Mouse (Mus musculus) embryonic facial prominence, embryonic 10.5 days (tissue): Measurements from ENCODE around the gene Naa25. TPM values are rescaled to one million over a fixed set of nuclear protein-coding genes. Genes with fewer than 3 reads are reported as not detected.
"Not testable (repeated sequence)": the region's sequence is repeated elsewhere in the genome, so short reads cannot be mapped to it uniquely, and the experiment has no call there.

Source experiments
- DNase-seq: peaks from one replicate; pipeline ENCODE4 v3.0.0-alpha.2; 2017; ENCODE audit warnings: low spot score
- H3K27ac ChIP-seq: fragments of 300-500 bp; sonication (generic); replicated peaks from 2 replicates; pipeline ENCODE4 v1.5.1; 2016; ENCODE audit warnings: mild to moderate bottlenecking
- H3K27me3 ChIP-seq: fragments of 300-500 bp; sonication (generic); replicated peaks from 2 replicates; pipeline ENCODE4 v1.6.1; 2016; ENCODE audit warnings: low read depth, mild to moderate bottlenecking; ENCODE audit not compliant: poor library complexity, severe bottlenecking
- H3K36me3 ChIP-seq: fragments of 300-500 bp; sonication (generic); replicated peaks from 2 replicates; pipeline ENCODE4 v1.6.1; 2016; ENCODE audit warnings: mild to moderate bottlenecking, moderate library complexity
- H3K4me1 ChIP-seq: fragments of 300-500 bp; sonication (generic); 2 replicates; pipeline ENCODE4 v1.6.1; 2016
- H3K4me3 ChIP-seq: fragments of 300-500 bp; sonication (generic); 2 replicates; pipeline ENCODE4 v1.5.1; 2016; ENCODE audit warnings: mild to moderate bottlenecking, moderate library complexity
- H3K9me3 ChIP-seq: fragments of 300-500 bp; sonication (generic); 2 replicates; pipeline ENCODE4 v1.6.1; 2016; ENCODE audit warnings: mild to moderate bottlenecking
- WGBS: fragments of 180-500 bp; shearing (Covaris S2); methylation state at CpG from one replicate; pipeline ENCODE4 v1.1.7; 2016; 5-methylcytosine and 5-hydroxymethylcytosine counted together
- polyA plus RNA-seq: library from polyadenylated mRNA; unstranded; fragments of >200 nt; fragmentation: Nextera tagmentation; extraction: Ambion mirVana; gene quantifications from 2 replicates; pipeline ENCODE4 v1.2.1, GENCODE M21; 2016

The Naa25 gene
- polyA plus RNA-seq: 49.4 and 53.7 TPM in 2 replicates

DNA sequence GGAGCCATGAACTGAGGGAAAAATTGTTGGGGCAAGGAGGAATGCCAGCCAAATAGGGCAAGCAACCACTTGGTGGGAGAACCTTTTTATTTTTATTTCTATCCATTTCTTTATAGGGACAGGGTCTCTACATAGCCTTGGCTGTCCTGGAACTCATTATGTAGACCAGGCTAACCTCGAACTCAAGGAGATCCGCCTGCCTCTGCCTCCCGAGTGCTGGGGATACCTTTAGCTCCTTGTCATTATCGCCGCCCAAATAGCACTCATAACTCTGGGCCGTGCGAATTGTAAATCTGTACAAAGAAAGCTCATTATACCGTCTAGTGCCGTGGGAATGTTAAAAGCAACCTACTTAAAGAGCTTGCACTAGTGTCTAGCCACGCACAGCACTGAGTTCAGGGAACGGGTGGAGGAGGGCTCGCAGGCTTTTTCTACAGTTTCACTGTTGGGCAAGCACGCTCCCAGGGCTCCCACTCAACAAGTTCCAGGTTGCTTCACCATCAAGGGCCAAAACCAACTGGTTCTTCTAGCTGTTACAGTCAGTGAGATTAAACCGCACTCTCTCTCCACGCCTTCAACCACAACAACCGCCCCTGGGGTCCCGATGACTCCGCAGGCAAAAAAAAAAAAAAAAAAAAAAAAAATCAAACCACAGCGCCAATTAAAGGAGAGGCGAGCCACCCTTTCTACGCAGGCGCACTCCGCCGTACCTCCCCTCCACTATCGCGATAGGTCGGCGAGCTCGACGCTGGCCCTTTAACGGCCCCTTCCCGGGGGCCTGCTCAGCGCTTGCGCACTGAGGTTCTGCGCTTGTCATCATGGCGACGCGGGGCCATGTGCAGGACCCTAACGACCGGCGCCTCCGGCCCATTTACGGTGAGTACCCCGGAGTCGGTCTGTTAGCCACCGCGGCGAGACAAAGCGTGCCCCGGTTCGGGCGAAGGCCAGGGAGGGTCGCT, at the start of gene Naa25:
Gene Naa25, plus strand, starts transcription at position 750 of the 959 bp plus-strand sequence.
- peak; percentile 97 for DNase-seq
- H3K4me1 ChIP-seq: peaks cover 24% of the 10 kb centered on the region
- H3K27ac ChIP-seq: peak within 1 kb of the TSS; percentile 90
- no peaks in the 10 kb centered on the region for H3K9me3 ChIP-seq
- H3K27me3 ChIP-seq: no peaks in the 10 kb centered on the region
- WGBS: 11% methylated on average over 53 of the region's 53 CpGs
- peak within 1 kb of the TSS; percentile 79 for H3K4me3 ChIP-seq
- H3K36me3 ChIP-seq: peaks cover 31% of the 10 kb centered on the region

DNA sequence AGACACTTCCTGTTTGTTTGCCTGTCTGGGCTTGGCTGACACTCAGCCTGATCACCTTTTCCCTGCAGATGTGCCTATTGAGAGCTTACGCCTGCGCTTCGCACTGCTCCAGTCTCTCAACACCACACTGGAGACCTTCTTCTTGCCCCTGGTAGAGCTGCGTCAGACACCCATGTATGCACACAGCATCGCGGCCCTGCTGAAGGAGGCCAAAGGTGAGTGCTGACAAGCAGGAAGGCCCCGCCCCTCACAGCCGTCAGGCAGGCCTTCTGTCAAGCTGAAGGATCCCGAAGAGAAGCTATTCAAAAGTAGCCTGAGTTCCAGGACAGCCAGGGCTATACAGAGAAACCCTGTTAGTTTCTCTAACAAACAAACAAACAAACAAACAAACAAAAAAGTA, 38.5 kb upstream of the Naa25 start:
- 73% methylated on average over 9 of the region's 9 CpGs for WGBS
- Histone ChIP-seq H3K9me3 (no peaks in the 10 kb centered on the region), H3K36me3 (peaks cover 100% of the 10 kb centered on the region), H3K4me3 (no peak overlapping the region), H3K27ac (no peak overlapping the region), H3K4me1 (peaks cover 4% of the 10 kb centered on the region; the same call in 1 of the 2 replicates), H3K27me3 (no peaks in the 10 kb centered on the region)
- DNase-seq: no peak

DNA sequence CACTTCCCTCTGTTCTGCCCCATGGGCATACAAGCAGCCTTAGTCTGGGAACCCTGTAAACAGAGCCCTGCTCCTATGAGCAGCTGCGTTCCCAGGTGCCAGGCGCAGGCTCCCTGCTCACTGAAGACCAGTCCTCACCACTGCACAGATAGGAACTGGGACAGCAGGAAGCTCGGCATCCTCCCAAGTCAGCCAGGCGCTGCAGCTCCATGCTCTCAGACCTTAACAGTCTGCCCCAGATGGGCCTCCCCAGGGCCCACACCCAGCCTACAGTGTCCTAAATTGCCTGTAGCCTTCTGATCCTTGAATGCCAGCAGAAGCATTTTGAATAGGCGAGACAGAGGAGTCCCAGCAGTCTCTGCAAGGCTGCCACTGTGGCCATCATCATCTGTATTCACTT, 36.0 kb upstream of the Naa25 start:
- no peak for DNase-seq
- Histone ChIP-seq H3K27ac (no peak overlapping the region), H3K4me3 (no peak overlapping the region), H3K27me3 (no peaks in the 10 kb centered on the region), H3K36me3 (peaks cover 99% of the 10 kb centered on the region), H3K9me3 (no peaks in the 10 kb centered on the region), H3K4me1 (peaks cover 4% of the 10 kb centered on the region; the same call in 1 of the 2 replicates)
- 87% methylated on average over 5 of the region's 5 CpGs for WGBS

DNA sequence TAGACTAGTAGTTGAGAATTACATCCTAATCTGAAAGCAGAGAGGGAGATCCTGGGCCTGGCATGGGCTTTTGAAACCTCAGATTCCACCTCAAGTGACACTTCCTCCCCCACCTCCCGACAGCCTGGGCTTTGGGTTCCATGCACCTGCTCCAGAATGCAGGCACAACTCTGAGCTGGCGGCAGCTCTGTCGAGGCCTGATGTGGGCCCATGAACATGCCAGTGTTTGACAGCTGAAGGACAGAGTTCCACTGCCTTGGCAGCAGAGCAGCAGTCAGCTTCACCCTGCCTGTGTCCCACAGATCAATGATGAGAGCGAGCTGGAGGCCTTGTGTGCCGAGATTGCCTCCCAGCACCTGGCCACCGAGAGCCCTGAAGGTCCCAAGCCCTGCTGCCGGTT, 34.3 kb upstream of the Naa25 start:
- no peaks in the 10 kb centered on the region for H3K27me3 ChIP-seq
- no peak for DNase-seq
- peaks cover 99% of the 10 kb centered on the region for H3K36me3 ChIP-seq
- 90% methylated on average over 7 of the region's 7 CpGs for WGBS
- H3K27ac ChIP-seq: no peak overlapping the region
- H3K4me3 ChIP-seq: no peak overlapping the region
- H3K4me1 ChIP-seq: peaks cover 4% of the 10 kb centered on the region; the same call in 1 of the 2 replicates
- H3K9me3 ChIP-seq: no peaks in the 10 kb centered on the region

DNA sequence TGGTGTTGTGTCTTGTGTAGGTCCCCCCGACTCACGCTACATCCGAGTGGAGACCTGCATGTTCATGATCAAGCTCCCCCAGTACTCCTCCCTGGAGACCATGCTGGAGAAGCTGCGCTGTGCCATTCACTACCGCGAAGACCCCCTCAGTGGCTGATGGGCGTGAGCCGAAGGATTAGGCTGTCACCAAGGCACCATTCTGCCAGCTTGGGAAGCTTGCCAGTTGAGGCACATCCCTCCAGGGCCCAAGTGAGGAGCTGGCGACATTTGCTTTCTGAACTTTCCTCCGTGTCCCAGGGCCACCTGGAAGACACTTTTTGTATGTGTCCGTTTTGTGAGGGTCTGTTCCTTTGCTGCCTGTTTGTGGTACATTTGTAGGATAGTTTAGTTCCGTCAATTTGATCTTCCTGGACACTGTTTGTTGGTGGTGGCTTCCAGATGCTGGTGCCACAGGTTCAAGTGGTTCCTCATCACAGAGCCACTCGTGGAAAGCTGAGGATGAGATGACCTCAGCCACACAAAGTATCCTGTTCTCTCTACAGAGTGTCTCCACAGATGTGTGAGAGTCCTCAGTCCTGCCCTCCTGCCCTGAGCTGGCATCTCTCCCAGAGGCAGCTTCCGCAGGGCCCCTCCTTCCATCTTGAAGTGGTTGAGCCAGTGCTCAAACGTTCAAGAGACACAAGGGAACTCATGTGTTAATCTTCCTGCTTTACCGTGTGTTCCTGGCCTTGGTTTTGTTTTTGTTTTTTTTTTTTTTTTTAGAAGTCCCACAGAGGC, 31.1 kb upstream of the Naa25 start:
- Histone ChIP-seq H3K27me3 (no peaks in the 10 kb centered on the region), H3K4me3 (no peak overlapping the region), H3K4me1 (peaks cover 4% of the 10 kb centered on the region; the same call in 1 of the 2 replicates), H3K9me3 (no peaks in the 10 kb centered on the region), H3K27ac (no peak overlapping the region), H3K36me3 (peaks cover 97% of the 10 kb centered on the region)
- no peak for DNase-seq
- 89% methylated on average over 16 of the region's 16 CpGs for WGBS

DNA sequence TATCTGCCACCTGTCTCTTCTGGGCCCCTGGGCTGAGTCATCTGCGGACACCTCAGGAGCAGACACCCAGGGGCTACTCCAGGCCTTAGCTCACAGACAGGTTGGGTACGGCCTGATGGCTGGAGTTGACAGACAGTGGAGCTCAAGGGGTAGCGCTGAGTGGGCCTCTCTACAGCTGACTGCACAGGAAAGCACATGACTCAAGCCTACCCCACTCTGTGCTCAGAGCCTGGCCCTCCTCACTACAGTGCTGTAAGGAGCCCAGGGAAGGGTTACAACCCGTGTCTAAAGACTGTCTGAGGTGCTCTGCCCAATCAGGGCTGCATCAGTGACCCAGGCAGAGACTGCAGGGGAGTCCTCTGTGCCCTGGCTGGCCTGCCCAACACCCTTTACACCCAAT, 30.5 kb upstream of the Naa25 start:
- WGBS: 88% methylated on average over 4 of the region's 4 CpGs
- Histone ChIP-seq H3K27ac (no peak overlapping the region), H3K4me3 (no peak overlapping the region), H3K4me1 (no peaks in the 10 kb centered on the region), H3K27me3 (no peaks in the 10 kb centered on the region), H3K36me3 (peaks cover 97% of the 10 kb centered on the region), H3K9me3 (no peaks in the 10 kb centered on the region)
- DNase-seq: no peak

DNA sequence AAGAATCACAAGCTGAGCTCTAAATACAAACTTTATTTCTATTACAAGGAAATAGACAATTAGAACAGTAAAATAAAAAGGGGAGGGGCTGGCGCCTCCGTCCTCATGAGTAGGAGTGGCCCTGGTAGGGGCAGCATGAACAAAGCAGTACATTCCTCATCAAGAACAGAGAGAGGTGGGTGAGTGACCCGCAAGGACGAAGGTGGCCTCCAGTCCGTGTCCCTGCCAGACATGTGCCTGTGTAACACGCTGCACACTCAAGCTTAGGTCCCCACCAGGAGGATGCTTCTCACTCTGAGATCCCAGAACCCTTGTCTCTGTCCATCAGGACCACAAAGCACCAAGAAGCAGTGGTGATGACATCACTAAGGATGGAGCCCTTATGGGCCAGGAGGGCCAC, 26.0 kb upstream of the Naa25 start:
- DNase-seq: no peak
- 93% methylated on average over 6 of the region's 6 CpGs for WGBS
- peaks cover 96% of the 10 kb centered on the region for H3K36me3 ChIP-seq

DNA sequence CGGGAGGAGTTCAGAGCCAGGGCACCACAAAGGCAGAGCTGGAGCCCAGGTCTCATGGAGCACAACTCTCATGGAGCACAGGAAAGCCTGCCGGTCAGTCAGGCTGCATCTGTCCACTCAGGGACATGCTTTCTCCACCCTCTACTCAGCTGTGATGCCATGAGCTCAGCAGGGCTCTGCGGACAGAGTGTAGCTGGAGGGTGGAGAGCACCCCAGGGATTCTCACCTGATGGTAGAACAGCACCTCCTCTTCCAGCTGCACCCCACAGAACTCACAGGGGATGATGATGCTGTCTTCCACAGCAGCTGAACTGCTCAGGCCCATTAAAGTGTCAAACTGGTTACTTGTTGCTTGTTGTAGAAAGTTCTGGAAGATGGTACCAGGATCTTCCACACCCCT, 22.9 kb upstream of the Naa25 start:
- Histone ChIP-seq H3K27me3 (no peaks in the 10 kb centered on the region), H3K27ac (no peak overlapping the region), H3K36me3 (peaks cover 95% of the 10 kb centered on the region), H3K9me3 (no peaks in the 10 kb centered on the region), H3K4me3 (no peak overlapping the region), H3K4me1 (no peaks in the 10 kb centered on the region)
- no peak for DNase-seq
- WGBS: 87% methylated on average over 3 of the region's 3 CpGs

More for the DNA sequence above, 26.0 kb upstream of the Naa25 start:
- no peaks in the 10 kb centered on the region for H3K27me3 ChIP-seq
- no peaks in the 10 kb centered on the region for H3K9me3 ChIP-seq
- no peak overlapping the region for H3K27ac ChIP-seq
- H3K4me3 ChIP-seq: no peak overlapping the region
- no peaks in the 10 kb centered on the region for H3K4me1 ChIP-seq

DNA sequence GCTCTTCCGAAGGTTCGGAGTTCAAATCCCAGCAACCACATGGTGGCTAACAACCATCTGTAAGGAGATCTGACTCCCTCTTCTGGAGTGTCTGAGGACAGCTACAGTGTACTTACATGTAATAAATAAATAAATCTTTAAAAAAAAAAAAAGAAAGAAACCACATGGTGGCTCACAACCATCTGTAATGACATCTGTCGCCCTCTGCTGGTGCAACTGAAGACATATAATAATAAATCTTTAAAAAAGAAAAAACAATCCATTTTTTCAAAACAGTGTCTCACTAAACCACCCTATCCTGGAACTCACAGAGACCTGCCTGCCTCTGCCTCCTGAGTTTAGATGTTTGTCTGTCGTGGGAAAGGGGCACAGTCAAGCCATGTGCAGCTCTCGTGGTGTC, 20.8 kb upstream of the Naa25 start:
- not testable (repeated sequence) for H3K4me1 ChIP-seq, H3K4me3 ChIP-seq, H3K27ac ChIP-seq, DNase-seq, H3K27me3 ChIP-seq, H3K9me3 ChIP-seq
- 79% methylated on average over 5 of the region's 5 CpGs for WGBS
- peaks cover 98% of the 10 kb centered on the region for H3K36me3 ChIP-seq

DNA sequence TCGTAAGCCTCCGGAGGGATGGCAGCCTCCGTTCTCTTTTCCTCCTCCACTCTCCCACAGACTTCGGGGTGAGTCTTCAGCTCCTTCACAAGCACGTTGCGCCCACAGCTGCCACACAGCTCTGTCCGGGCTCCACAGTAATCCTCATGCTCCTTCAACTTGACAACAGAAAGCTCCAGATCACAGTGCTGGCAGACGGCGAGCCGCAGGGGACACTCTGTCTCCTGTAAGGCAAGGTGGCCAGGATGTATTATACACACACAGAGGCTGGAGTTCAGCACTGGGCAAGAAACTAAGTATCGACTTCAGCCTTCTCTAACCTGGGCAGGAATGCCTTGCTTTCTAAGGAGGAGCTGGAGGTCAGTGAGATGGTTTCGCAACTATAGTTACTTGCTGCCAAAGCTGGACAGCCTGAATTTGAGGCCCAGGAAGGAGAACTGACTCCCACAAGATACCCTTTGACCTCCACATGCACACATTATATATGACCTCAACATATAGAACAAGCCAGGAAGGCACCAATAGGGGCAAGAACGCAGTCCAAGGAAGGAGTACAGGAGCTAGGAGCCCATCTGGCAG, 19.0 kb upstream of the Naa25 start:
- H3K27me3 ChIP-seq: no peaks in the 10 kb centered on the region
- DNase-seq: no peak
- peaks cover 6% of the 10 kb centered on the region; the same call in 1 of the 2 replicates for H3K9me3 ChIP-seq
- WGBS: 92% methylated on average over 13 of the region's 13 CpGs
- no peak overlapping the region for H3K4me3 ChIP-seq
- H3K36me3 ChIP-seq: peaks cover 95% of the 10 kb centered on the region
- H3K27ac ChIP-seq: no peak overlapping the region
- H3K4me1 ChIP-seq: no peaks in the 10 kb centered on the region; the same call in 1 of the 2 replicates

DNA sequence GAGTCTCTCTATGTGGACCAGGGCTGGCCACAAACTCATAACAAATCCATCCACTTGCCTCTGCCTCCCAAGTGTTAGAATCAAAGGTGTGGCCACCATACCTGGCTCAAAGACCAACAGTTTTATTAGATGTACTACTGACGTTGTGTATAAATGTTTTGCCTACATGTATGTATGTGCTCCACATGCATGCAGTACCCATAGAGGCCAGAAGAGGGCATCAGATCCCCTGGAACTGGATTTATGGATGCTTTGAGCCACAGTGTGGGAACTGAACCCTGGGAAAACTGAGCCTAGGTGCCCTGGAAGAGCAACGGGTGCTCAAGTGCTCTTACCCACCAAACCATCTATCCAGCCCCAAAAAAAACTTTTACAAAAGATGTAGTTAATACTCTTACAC, 17.0 kb upstream of the Naa25 start:
- Histone ChIP-seq H3K27me3 (no peaks in the 10 kb centered on the region), H3K4me3 (no peak overlapping the region), H3K36me3 (peaks cover 78% of the 10 kb centered on the region), H3K27ac (no peak overlapping the region), H3K9me3 (peaks cover 6% of the 10 kb centered on the region; the same call in 1 of the 2 replicates), H3K4me1 (peaks cover 6% of the 10 kb centered on the region)
- DNase-seq: peak; percentile 31
- 93% methylated on average over 2 of the region's 2 CpGs for WGBS
